Comparison of ENCODE assay signal across 35 mouse cellular contexts in the genomic region with DNA sequence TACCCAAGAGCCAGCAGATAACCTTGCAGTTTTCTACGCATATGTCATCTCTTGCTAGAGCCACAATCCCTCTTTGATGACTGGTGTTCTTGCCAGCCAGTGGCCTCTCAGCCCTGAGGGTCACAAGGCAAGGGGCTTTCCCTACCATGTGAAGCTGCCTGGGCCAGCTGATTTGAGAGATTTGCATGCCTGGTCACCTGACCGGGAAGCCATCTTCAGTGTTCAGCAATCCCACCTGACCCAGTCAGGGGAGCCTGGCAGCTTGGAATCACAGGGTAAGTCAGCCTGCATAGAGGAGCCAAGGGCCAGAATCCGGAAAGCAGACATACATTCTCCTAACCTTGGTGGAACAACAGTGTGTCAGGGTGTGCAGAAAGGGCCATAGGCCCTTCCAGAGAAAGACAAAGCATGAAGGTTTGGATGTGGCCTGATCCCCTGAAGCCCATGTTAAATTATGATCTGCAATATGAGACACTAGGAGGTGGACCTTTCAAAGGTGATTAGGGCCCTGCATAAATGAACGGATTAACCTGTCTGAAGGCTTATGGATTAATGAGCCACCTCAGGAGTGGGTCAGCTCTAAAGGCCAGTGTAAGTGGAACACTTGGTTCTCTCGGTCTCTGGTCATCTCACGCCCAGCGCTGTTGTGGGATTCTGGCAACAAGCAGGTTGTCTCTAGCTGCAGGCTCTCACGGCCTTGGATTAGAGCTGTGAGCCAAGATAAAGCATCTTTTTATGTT. TPM values are rescaled to one million over a fixed set of nuclear protein-coding genes. Genes with fewer than 3 reads are reported as not detected.
DNase-seq lines count a peak whose midpoint lies in the region; ATAC-seq and TF ChIP-seq lines count a peak whose summit lies in the region.
"Had no signal": no experiment of that assay in that cellular context is flagged by ENCODE, and none has a peak within 500 bp of the region (broad histone marks: within the 10 kb centered on the region; RNA-seq: fewer than 3 reads in every experiment).

No protein-coding gene starts in this region.

- H3K36me3 ChIP-seq in kidney, postnatal 0 days (ENCODE audit: insufficient read depth, low read length), result no peaks in the 10 kb centered on the region
- no peaks in the 10 kb centered on the region for H3K36me3 ChIP-seq in kidney, embryonic 14.5 days (ENCODE audit: control insufficient read depth, insufficient read depth, low read length)
- H3K36me3 ChIP-seq: embryonic facial prominence, embryonic 10.5 days; embryonic facial prominence, embryonic 15.5 days; heart, embryonic 10.5 days; hindbrain, embryonic 13.5 days; limb, embryonic 12.5 days; liver, embryonic 15.5 days; lung, embryonic 15.5 days; midbrain, embryonic 10.5 days had no signal

- no peak overlapping the region for H3K4me2 ChIP-seq in kidney, postnatal 0 days (ENCODE audit: low read length)
- no peak overlapping the region for H3K4me2 ChIP-seq in kidney, embryonic 14.5 days (replicated peaks; ENCODE audit: low read depth, low read length)
- H3K4me2 ChIP-seq: embryonic facial prominence, embryonic 15.5 days; forebrain, embryonic 13.5 days; hindbrain, embryonic 13.5 days; limb, embryonic 12.5 days; liver, embryonic 15.5 days; lung, embryonic 15.5 days had no signal

- no peaks in the 10 kb centered on the region for H3K9me3 ChIP-seq in kidney, postnatal 0 days (replicated peaks; ENCODE audit: low read length)
- H3K9me3 ChIP-seq in kidney, embryonic 14.5 days (ENCODE audit: control insufficient read depth, low read length), result no peaks in the 10 kb centered on the region
- H3K9me3 ChIP-seq: embryonic facial prominence, embryonic 10.5 days; embryonic facial prominence, embryonic 15.5 days; forebrain, embryonic 13.5 days; heart, embryonic 10.5 days; hindbrain, embryonic 13.5 days; limb, embryonic 12.5 days; liver, embryonic 15.5 days; lung, embryonic 15.5 days; midbrain, embryonic 10.5 days had no signal

- no peaks in the 10 kb centered on the region for H3K4me1 ChIP-seq in kidney, postnatal 0 days (replicated peaks; ENCODE audit: insufficient read depth, low read length)
- H3K4me1 ChIP-seq in kidney, embryonic 14.5 days (ENCODE audit: control insufficient read depth, insufficient read depth, low read length), result no peaks in the 10 kb centered on the region
- H3K4me1 ChIP-seq: embryonic facial prominence, embryonic 15.5 days; forebrain, embryonic 13.5 days; heart, embryonic 10.5 days; hindbrain, embryonic 13.5 days; limb, embryonic 12.5 days; lung, embryonic 15.5 days; midbrain, embryonic 10.5 days had no signal

- H3K9ac ChIP-seq in kidney, postnatal 0 days (ENCODE audit: low read depth, low read length), result no peak overlapping the region
- H3K9ac ChIP-seq in kidney, embryonic 14.5 days (ENCODE audit: low read depth, low read length), result no peak overlapping the region
- H3K9ac ChIP-seq: embryonic facial prominence, embryonic 15.5 days; forebrain, embryonic 13.5 days; hindbrain, embryonic 13.5 days; limb, embryonic 12.5 days; liver, embryonic 15.5 days; lung, embryonic 15.5 days had no signal

- intact Hi-C loops in left cerebral cortex, postnatal 14 days (cut with DNase I), result no loop called here

- 0 out of 2 replicates have a peak, but pooled peaks have one; percentile 30 for ATAC-seq in kidney, postnatal 0 days (replicated peaks; ENCODE audit: low FRiP score, low read depth)
- ATAC-seq in kidney, embryonic 14.5 days (ENCODE audit: low FRiP score, low TSS enrichment), result no peak
- ATAC-seq: activated CD4-positive, CD25-positive, alpha-beta regulatory T cell, adult 4 months; CD4-positive, CD25-positive, alpha-beta regulatory T cell, adult 4 months; forebrain, embryonic 13.5 days; intestine, embryonic 16.5 days; midbrain, embryonic 16.5 days had no signal

- no peak for TF ChIP-seq CTCF in kidney, postnatal 0 days (IDR thresholded peaks at IDR 0.05; ENCODE audit: low read depth)

- 76% methylated on average over 8 of the region's 8 CpGs for WGBS in kidney, postnatal 0 days
- WGBS in kidney, embryonic 14.5 days, result 76% methylated on average over 8 of the region's 8 CpGs

- no peaks in the 10 kb centered on the region for H3K27me3 ChIP-seq in kidney, postnatal 0 days (ENCODE audit: insufficient read depth, low read length)
- no peaks in the 10 kb centered on the region for H3K27me3 ChIP-seq in kidney, embryonic 14.5 days (ENCODE audit: control insufficient read depth, insufficient read depth, low read length)
- H3K27me3 ChIP-seq: embryonic facial prominence, embryonic 15.5 days; forebrain, embryonic 13.5 days; hindbrain, embryonic 13.5 days; limb, embryonic 12.5 days; liver, embryonic 15.5 days; lung, embryonic 15.5 days had no signal

- DNase-seq in kidney, postnatal 0 days (ENCODE audit: low spot score), result no peak
- peak; percentile 71 for DNase-seq in adrenal gland, adult 2 months
- peak; percentile 60 to 72 for DNase-seq in adrenal gland, postnatal 36 days
- DNase-seq in left cerebral cortex, postnatal 14 days (ENCODE audit: low spot score in 2 of 2), result no peak
- no peak for DNase-seq in thymus, postnatal 0 days (ENCODE audit: low spot score)
- no peak for DNase-seq in cerebellum, adult 9-10 months
- DNase-seq: cerebellum, adult 8-10 months; gastrocnemius, postnatal 14 days; heart, adult 11 months; heart, postnatal 4 days; kidney, adult 8-10 months; kidney, postnatal 14 days; layer of hippocampus, adult 9-11 months; right cerebral cortex, postnatal 25 days; thymus, adult 18-20 months; thymus, postnatal 4 days had no signal

- H3K27ac ChIP-seq in kidney, postnatal 0 days, result no peak overlapping the region
- H3K27ac ChIP-seq in kidney, embryonic 14.5 days (ENCODE audit: low read depth, low read length), result no peak overlapping the region
- H3K27ac ChIP-seq: embryonic facial prominence, embryonic 10.5 days; embryonic facial prominence, embryonic 15.5 days; forebrain, embryonic 13.5 days; heart, embryonic 10.5 days; hindbrain, embryonic 13.5 days; limb, embryonic 12.5 days; liver, embryonic 15.5 days; lung, embryonic 15.5 days; midbrain, embryonic 10.5 days; stomach, postnatal 0 days had no signal

- H3K4me3 ChIP-seq in kidney, postnatal 0 days (replicated peaks; ENCODE audit: low read depth, low read length), result no peak overlapping the region
- no peak overlapping the region for H3K4me3 ChIP-seq in kidney, embryonic 14.5 days (ENCODE audit: low read length)
- H3K4me3 ChIP-seq: embryonic facial prominence, embryonic 10.5 days; embryonic facial prominence, embryonic 15.5 days; forebrain, embryonic 13.5 days; heart, embryonic 10.5 days; hindbrain, embryonic 13.5 days; limb, embryonic 12.5 days; liver, embryonic 15.5 days; lung, embryonic 15.5 days; midbrain, embryonic 10.5 days had no signal

RNA-seq across cellular contexts. Expression of a gene that starts 9.2 kb away (rescaled TPM):
- polyA plus RNA-seq in kidney, postnatal 0 days (2015; fragmentation: Nextera tagmentation; extraction: Ambion mirVana), result 25.6 and 29.6 TPM in 2 replicates
- polyA plus RNA-seq in kidney, embryonic 14.5 days (2014; fragmentation: Nextera tagmentation; extraction: Ambion mirVana), result 32.9 and 39.6 TPM in 2 replicates
- total RNA-seq in adrenal gland, adult 2 months (2021), result 10 to 100 TPM; 19.6 to 21.3 TPM
- 3.2 and 4.7 TPM in 2 replicates for polyA plus RNA-seq in adrenal gland, adult 2 months (2012; rRNA removed)
- 10 to 100 TPM; 24.6 to 30.5 TPM for total RNA-seq in adrenal gland, postnatal 36 days (2021)
- total RNA-seq in left cerebral cortex, postnatal 14 days (2021), result 10 to 100 TPM; 20.9 to 24.2 TPM
- 34.4 and 38.7 TPM in 2 replicates for polyA plus RNA-seq in thymus, postnatal 0 days (2015; fragmentation: Nextera tagmentation; extraction: Ambion mirVana)

RNA-seq across cellular contexts. Expression of a gene that starts 28.0 kb away (rescaled TPM):
- 2,528 and 2,557 TPM in 2 replicates for polyA plus RNA-seq in kidney, postnatal 0 days (2015; fragmentation: Nextera tagmentation; extraction: Ambion mirVana)
- polyA plus RNA-seq in kidney, embryonic 14.5 days (2014; fragmentation: Nextera tagmentation; extraction: Ambion mirVana), result 2,845 and 3,531 TPM in 2 replicates
- 100 to 1,000 TPM; 639 to 657 TPM for total RNA-seq in adrenal gland, adult 2 months (2021)
- polyA plus RNA-seq in adrenal gland, adult 2 months (2012; rRNA removed), result 103 and 113 TPM in 2 replicates
- 100 to 1,000 TPM; 680 to 813 TPM for total RNA-seq in adrenal gland, postnatal 36 days (2021)
- total RNA-seq in left cerebral cortex, postnatal 14 days (2021), result 100 to 1,000 TPM; 361 to 401 TPM
- 2,900 and 2,949 TPM in 2 replicates for polyA plus RNA-seq in thymus, postnatal 0 days (2015; fragmentation: Nextera tagmentation; extraction: Ambion mirVana)

RNA-seq across cellular contexts. Expression of a gene that starts 51.2 kb away (rescaled TPM):
- 0.09 and 0.39 TPM in 2 replicates for polyA plus RNA-seq in kidney, postnatal 0 days (2015; fragmentation: Nextera tagmentation; extraction: Ambion mirVana)
- not detected in 2 replicates for polyA plus RNA-seq in kidney, embryonic 14.5 days (2014; fragmentation: Nextera tagmentation; extraction: Ambion mirVana)
- total RNA-seq in adrenal gland, adult 2 months (2021), result under 1 TPM; 0.58 to 0.76 TPM
- polyA plus RNA-seq in adrenal gland, adult 2 months (2012; rRNA removed), result 0.19 and 0.83 TPM in 2 replicates
- total RNA-seq in adrenal gland, postnatal 36 days (2021), result 1 to 10 TPM in 1 of 2 experiments, under 1 TPM in 1; 0.43 to 1.2 TPM
- 1 to 10 TPM; 2.0 to 4.9 TPM for total RNA-seq in left cerebral cortex, postnatal 14 days (2021)
- polyA plus RNA-seq in thymus, postnatal 0 days (2015; fragmentation: Nextera tagmentation; extraction: Ambion mirVana), result 0.86 and 0.98 TPM in 2 replicates
- total RNA-seq: common myeloid progenitor, adult 5-6 weeks; gastrocnemius, postnatal 14 days; heart, postnatal 4 days; liver, adult 2 months; megakaryocyte progenitor cell, adult 5-6 weeks had no signal
- polyA plus RNA-seq: activated CD4-positive, CD25-positive, alpha-beta regulatory T cell, adult 4 months; CD4-positive, CD25-positive, alpha-beta regulatory T cell, adult 4 months; embryonic facial prominence, embryonic 10.5 days; intestine, embryonic 16.5 days; limb, embryonic 12.5 days; liver, adult 2 months; liver, embryonic 15.5 days; midbrain, embryonic 10.5 days; neural tube, embryonic 11.5 days had no signal

Comparison
In these comparisons a context has a peak if more than half of its experiments do, and no peak if none do; other contexts are left out.
1. DNase-seq: peak in adrenal gland, adult 2 months (single experiment) and adrenal gland, postnatal 36 days (2 of 2); none in kidney, postnatal 0 days (single experiment), left cerebral cortex, postnatal 14 days (0 of 2), thymus, postnatal 0 days (single experiment) and cerebellum, adult 9-10 months (single experiment).
2. RNA of a gene that starts 28.0 kb away (polyA plus RNA-seq): 2,900 to 2,949 TPM in thymus, postnatal 0 days, 2,845 to 3,531 TPM in kidney, embryonic 14.5 days and 2,528 to 2,557 TPM in kidney, postnatal 0 days; 103 to 113 TPM in adrenal gland, adult 2 months; every median in the first group is over 10 times any median in the second.